Mouse (Mus musculus) thymus, adult 2 months (tissue): ENCODE data around the gene Rims1.

ENCODE experiments used
- CTCF ChIP-seq: fragments of 200-500 bp; IDR thresholded peaks from 2 replicates; pipeline ENCODE4 v1.5.1; 2012; ENCODE audit warnings: mild to moderate bottlenecking, control low read depth, low read length, moderate library complexity, borderline replicate concordance; ENCODE audit not compliant: control insufficient read depth, poor library complexity, insufficient read depth; ENCODE audit errors: extremely low read depth
- POLR2A ChIP-seq: fragments of 200-500 bp; IDR thresholded peaks from 2 replicates; pipeline ENCODE4 v1.6.1; 2012; ENCODE audit warnings: mild to moderate bottlenecking, low read length, control low read depth, moderate library complexity; ENCODE audit not compliant: control insufficient read depth, poor library complexity, insufficient read depth; ENCODE audit errors: extremely low read depth

DNA sequence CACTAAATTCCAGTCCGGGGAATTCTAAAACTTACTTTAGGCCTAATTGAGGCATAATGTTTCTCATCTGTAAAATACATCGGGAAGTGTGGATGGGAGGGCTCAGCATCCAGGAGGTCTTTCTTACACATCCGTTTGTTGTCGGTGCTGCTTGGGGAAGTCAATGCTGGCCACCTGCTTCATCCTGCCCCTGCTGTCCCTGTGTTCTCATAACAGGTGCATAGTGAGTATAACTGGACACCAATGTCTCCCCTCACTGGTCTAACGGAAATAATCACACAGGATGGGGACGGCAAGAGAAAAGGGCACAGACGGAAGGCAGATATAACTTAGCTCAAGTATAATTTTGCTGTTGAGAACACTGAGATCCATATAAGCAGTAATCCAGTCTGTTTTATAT, 155.2 kb downstream of the Rims1 start:
- no peak for TF ChIP-seq CTCF
- no peak for TF ChIP-seq POLR2A
